Mouse (Mus musculus) monocyte, adult 2 months (primary cell): Measurements from ENCODE around the gene Klf13.

Source experiments
- DNase-seq, 2 experiments: peaks; one replicate each; pipeline ENCODE4 v3.0.0; 2022; ENCODE audit warnings: low spot score in 2 of 2, low read depth in 1 of 2

Klf13 gene

DNA sequence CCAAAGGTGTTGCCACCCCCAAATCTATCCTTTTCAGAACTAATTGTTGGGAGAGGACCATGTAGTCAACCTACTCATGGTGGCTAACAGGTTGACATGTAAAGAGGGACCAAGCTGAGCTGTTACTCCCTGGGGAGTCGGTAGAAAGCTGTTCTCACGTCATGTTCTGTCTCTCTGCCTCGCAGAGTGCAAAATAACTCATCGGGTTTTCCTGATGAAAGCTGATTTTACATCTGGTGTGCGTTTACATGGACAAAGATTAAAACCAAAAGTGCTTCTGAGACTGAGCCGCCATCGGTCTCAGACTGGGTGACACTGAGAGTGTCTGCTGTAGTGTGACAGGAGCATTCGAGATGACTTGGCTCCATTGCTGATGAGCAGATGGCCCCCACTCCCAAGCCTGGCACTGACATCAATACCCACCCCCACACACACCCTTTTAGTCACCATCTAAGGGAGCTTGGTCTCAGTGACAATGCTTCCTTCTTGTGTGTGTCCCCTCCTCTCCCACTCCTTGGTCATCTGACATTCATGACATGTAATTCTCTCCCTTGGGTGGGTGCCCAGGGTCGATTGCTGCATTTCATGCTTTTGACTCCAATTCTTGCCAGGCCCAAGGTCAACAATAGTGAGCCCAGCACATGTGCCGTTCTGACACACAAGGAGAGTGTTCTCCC is 12.4 kb upstream of the Klf13 start:
- no peak for DNase-seq

DNA sequence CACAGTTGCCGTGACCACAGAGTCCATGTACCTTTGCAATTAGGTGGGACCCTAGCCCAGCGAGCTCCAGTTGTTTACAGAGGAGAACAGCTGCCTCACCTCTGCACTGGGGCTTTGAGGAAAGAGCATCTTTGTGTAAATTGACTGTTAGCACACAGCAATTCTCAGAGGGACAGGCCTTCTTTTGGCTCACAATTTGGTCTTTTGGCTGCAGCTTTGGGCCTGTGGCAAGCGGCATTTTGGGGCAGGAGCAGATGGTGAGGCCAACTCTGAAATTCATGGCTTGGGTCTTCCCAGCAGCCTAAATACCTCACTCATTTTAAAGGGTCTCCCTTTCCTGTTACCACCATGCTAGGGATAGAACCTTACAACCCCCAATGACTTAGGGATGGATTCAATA is 10.5 kb upstream of the Klf13 start:
- no peak for DNase-seq

GRCm38 (mm10) chr7:63947514-63948487 is 9.1 kb upstream of the Klf13 start:
- DNase-seq, result no peak

DNA sequence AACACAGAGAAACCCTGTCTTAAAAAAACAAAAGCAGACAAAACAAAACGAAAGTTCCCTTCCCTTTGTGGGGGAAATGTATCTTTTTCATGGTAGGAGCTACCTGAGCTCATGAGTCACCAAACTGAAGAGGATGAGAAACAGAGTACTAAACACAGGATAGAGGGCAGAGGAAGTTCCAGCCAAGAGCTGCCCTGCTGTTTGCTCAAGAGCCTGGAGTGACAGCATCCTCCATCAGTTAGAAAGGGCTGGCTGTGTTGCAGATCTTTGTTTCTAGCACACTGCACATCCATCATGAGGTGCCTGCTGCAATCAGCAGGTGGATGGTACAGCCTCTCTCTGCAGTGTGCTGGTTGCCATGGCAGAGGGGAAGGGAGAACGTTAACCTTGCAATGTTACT is 5.2 kb upstream of the Klf13 start:
- no peak for DNase-seq

GRCm38 (mm10) chr7:63941501-63941900 is 2.8 kb upstream of the Klf13 start:
- DNase-seq, result no peak

DNA sequence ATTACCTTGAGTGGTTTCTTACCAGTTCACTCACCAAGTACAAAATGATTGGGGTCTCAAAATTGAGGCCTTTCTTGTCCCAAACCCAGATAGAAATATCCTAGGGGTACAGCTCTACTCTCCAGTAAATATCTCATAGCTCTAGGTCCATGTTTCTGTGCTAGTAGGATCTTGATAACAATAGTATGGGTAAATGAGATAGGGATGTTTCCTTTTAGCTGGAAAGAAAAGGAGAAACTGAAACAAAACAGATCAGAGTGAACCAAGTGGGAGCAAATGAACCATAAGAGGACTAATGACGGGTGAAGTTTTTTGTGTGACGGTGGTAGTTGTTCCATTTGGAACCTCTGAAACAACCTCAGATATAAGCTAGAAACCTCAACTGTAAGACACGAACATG is 2.3 kb upstream of the Klf13 start:
- no peak for DNase-seq

GRCm38 (mm10) chr7:63940321-63940720 is 1.6 kb upstream of the Klf13 start:
- DNase-seq, result no peak

GRCm38 (mm10) chr7:63939397-63939951 is 759 bp upstream of the Klf13 start:
- peak in 1 of 2 experiments; percentile 49 for DNase-seq

GRCm38 (mm10) chr7:63938066-63938913 is 425 bp downstream of the Klf13 start:
- DNase-seq, result no peak

- peak; percentile 63 to 86 for DNase-seq
Measured at GRCm38 (mm10) chr7:63937236-63938065, 1.3 kb downstream of the Klf13 start.

- DNase-seq, result no peak
Measured at GRCm38 (mm10) chr7:63936986-63937235, 1.8 kb downstream of the Klf13 start.

- peak; percentile 68 to 75 for DNase-seq
Measured at GRCm38 (mm10) chr7:63936188-63936985, 2.3 kb downstream of the Klf13 start.

DNA sequence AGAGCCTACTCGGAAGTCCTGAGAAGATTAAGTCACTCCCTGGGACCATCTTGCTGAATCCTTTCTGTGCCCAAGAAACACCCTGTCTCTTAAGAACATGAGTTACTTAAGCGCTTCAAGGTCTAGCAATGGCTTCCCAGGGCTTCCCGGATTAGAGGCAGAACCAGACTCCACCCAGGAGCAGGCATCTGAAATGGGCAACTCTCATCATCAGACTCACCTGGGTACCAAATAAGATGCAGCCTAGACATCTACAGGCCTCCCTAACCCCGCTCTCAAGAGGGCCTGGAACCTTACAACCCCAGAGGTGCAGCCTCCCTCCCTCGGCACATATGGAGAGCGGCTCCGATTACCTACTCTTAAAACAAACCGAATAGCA is 2.9 kb downstream of the Klf13 start:
- no peak for DNase-seq

- DNase-seq, result no peak
Measured at GRCm38 (mm10) chr7:63934530-63934929, 4.2 kb downstream of the Klf13 start.

DNA sequence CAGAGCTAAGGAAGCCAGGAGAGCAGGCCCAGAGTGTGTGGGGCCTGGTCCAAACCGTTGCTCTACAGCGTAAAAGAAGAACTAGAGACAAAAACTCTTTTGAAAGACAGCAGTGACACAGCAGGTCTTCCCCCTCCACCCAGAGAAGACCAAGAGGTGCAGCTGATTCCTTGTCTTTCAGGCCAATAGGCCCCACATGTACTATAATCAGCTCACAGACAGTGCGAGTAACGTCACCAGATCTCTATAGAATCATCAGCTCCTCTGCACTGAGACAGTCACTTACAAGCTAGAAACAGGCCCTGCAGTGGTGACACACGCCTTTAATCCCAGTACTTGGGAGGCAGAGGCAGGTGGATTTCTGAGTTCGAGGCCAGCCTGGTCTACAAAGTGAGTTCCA is 4.8 kb downstream of the Klf13 start:
- DNase-seq, result no peak

DNA sequence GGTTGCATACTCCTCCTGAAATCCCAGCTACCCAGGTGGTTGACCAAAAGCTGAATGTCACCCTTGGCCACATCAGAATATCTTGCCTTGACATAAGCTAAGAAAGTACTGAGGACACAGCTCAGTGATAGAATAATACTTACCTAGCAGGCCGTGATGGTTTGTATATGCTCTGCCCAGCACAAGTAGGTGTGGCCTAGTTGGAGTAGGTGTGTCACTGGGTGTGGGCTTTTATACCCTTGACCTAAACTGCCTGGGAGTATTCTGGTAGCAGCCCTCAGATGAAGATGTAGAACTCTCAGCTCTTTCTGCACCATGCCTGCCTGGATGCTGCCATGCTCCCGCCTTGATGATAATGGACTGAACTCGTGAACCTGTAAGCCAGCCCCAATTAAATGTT is 6.3 kb downstream of the Klf13 start:
- DNase-seq, result no peak

DNA sequence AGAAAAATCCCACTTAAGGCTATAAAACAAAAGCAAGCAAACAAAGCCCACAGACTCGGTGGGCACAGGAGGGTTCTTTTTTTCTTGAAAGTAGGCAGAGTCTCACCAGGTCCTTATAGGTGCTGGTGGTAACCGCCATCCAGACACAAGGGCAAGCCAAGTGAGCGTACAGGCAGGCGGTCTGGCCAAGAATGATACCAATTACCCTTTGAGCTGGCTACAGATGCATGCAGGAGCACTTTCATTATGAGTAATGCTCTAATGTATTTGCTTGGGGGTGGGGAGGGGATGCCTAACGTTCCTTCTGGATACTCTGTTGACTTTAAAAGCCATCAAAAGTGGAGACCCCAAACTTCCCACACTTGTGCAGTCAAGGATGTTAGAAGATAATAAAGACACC is 7.9 kb downstream of the Klf13 start:
- DNase-seq, result no peak

GRCm38 (mm10) chr7:63930132-63930531 is 8.6 kb downstream of the Klf13 start:
- DNase-seq, result no peak

DNA sequence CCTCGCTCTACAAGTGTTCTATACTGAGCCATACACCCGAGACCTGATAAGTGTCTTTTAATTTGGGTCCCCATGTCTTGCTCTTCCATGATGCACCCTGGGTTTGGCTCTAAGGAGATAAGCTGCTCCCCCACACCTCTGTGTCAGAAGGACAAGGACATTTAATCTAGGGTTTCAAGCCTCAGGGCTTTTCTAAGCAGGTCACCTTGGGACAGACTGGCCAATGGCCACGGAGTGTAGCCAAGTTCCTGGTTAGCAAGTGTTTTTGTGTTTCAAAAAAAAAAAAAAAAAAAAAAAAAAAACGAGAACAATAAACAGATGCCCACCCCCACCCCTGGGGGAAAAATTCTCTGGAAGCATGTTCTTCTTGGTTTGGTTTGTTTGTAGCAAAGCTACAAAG is 9.6 kb downstream of the Klf13 start:
- no peak for DNase-seq

DNA sequence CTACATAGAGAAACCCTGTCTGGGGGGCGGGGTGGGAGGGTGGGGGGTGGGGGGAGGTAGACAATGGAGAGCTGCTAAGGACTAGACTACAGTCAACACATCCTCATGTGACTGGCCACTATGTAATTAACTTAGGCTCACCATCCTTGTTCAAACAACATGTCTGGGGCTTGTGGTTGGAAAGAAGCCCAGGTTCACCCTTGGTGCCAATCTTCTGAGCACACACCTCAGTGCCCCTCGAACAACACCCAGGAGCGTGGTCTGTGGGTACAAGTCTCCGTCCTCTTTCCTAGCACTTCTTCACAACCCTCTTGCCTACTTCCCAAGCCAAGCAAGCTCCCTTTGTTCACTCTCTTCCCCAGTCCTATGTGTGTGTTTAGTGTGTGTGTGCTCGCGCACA is 11.6 kb downstream of the Klf13 start:
- no peak for DNase-seq
